Mouse (Mus musculus) forebrain, embryonic 16.5 days (tissue): Measurements from ENCODE around the gene Whrn. TPM values are rescaled to one million over a fixed set of nuclear protein-coding genes. Genes with fewer than 3 reads are reported as not detected.
A peak's percentile ranks its signal among the peaks of the same experiment; 100 is the strongest.

Experiments used
- ATAC-seq: fragments of 200-750 bp; cut with Nextera tagmentation; 2 replicates; pipeline ENCODE4 v1.8.0; 2017; ENCODE audit warnings: mild to moderate bottlenecking, moderate library complexity
- H3K27ac ChIP-seq: fragments of 300-500 bp; sonication (generic); 2 replicates; pipeline ENCODE4 v1.5.1; 2014; ENCODE audit warnings: low read length, control low read depth
- H3K27me3 ChIP-seq: fragments of 300-500 bp; sonication (generic); replicated peaks from 2 replicates; pipeline ENCODE4 v1.6.1; 2014; ENCODE audit warnings: low read length; ENCODE audit not compliant: control insufficient read depth, insufficient read depth
- H3K36me3 ChIP-seq: fragments of 300-500 bp; sonication (generic); 2 replicates; pipeline ENCODE4 v1.6.1; 2014; ENCODE audit not compliant: control insufficient read depth, insufficient read depth
- H3K4me1 ChIP-seq: fragments of 300-500 bp; sonication (generic); replicated peaks from 2 replicates; pipeline ENCODE4 v1.6.1; 2014; ENCODE audit warnings: low read length; ENCODE audit not compliant: control insufficient read depth, insufficient read depth
- H3K4me2 ChIP-seq: fragments of 300-500 bp; sonication (generic); 2 replicates; pipeline ENCODE4 v1.6.1; 2014; ENCODE audit warnings: mild to moderate bottlenecking, low read length, control low read depth
- H3K4me3 ChIP-seq: fragments of 300-500 bp; sonication (generic); replicated peaks from 2 replicates; pipeline ENCODE4 v1.5.1; 2014; ENCODE audit warnings: mild to moderate bottlenecking, low read length, control low read depth
- H3K9ac ChIP-seq: fragments of 300-500 bp; sonication (generic); replicated peaks from 2 replicates; pipeline ENCODE4 v1.6.1; 2014; ENCODE audit warnings: low read depth, low read length, control low read depth
- H3K9me3 ChIP-seq: fragments of 300-500 bp; sonication (generic); 2 replicates; pipeline ENCODE4 v1.6.1; 2016; ENCODE audit warnings: low read length; ENCODE audit not compliant: control insufficient read depth
- WGBS: fragments of 180-500 bp; shearing (Covaris S2); extraction: QIAGEN DNeasy Blood & Tissue Kit; methylation state at CpG from one replicate; pipeline ENCODE4 v1.1.7; 2014; 5-methylcytosine and 5-hydroxymethylcytosine counted together
- polyA plus RNA-seq: library from polyadenylated mRNA; unstranded; fragments of >200 nt; fragmentation: Nextera tagmentation; extraction: Ambion mirVana; gene quantifications from 2 replicates; pipeline ENCODE4 v1.2.1, GENCODE M21; 2015

The Whrn gene
- polyA plus RNA-seq, 1 experiment from 2014 or later: 6.4 TPM

- Histone ChIP-seq H3K9me3 (no peaks in the 10 kb centered on the region), H3K4me2 (no peak overlapping the region), H3K27ac (no peak overlapping the region), H3K4me1 (no peaks in the 10 kb centered on the region), H3K36me3 (no peaks in the 10 kb centered on the region), H3K27me3 (no peaks in the 10 kb centered on the region), H3K4me3 (no peak overlapping the region), H3K9ac (no peak overlapping the region)
- ATAC-seq: no peak
- WGBS: 89% methylated on average over 6 of the region's 6 CpGs
Measured at GRCm38 (mm10) chr4:63466192-63466591, 29.6 kb downstream of the Whrn start.

GRCm38 (mm10) chr4:63460876-63461525, 34.8 kb downstream of the Whrn start:
- no peak overlapping the region for H3K4me3 ChIP-seq
- no peak overlapping the region for H3K27ac ChIP-seq
- H3K36me3 ChIP-seq: no peaks in the 10 kb centered on the region
- no peak overlapping the region for H3K9ac ChIP-seq
- no peaks in the 10 kb centered on the region for H3K9me3 ChIP-seq
- H3K4me1 ChIP-seq: peaks cover 9% of the 10 kb centered on the region
- no peak overlapping the region for H3K4me2 ChIP-seq
- no peak for ATAC-seq
- 76% methylated on average over 7 of the region's 7 CpGs for WGBS
- no peaks in the 10 kb centered on the region for H3K27me3 ChIP-seq

GRCm38 (mm10) chr4:63459141-63459789, 36.5 kb downstream of the Whrn start:
- Histone ChIP-seq H3K36me3 (no peaks in the 10 kb centered on the region), H3K9ac (0 out of 2 replicates have a peak overlapping the region, but pooled peaks have one; percentile 6), H3K27ac (peak overlapping the region; percentile 16), H3K4me2 (peak overlapping the region; percentile 23), H3K9me3 (no peaks in the 10 kb centered on the region), H3K4me3 (no peak overlapping the region), H3K4me1 (peaks cover 9% of the 10 kb centered on the region), H3K27me3 (no peaks in the 10 kb centered on the region)
- peak; percentile 80 for ATAC-seq
- WGBS: 5% methylated on average over 16 of the region's 16 CpGs

- Histone ChIP-seq H3K36me3 (no peaks in the 10 kb centered on the region), H3K27me3 (no peaks in the 10 kb centered on the region), H3K9me3 (no peaks in the 10 kb centered on the region), H3K4me2 (no peak overlapping the region), H3K27ac (no peak overlapping the region), H3K4me3 (no peak overlapping the region), H3K9ac (no peak overlapping the region), H3K4me1 (peaks cover 9% of the 10 kb centered on the region)
- ATAC-seq: no peak
- 55% methylated on average over 5 of the region's 5 CpGs for WGBS
Measured at GRCm38 (mm10) chr4:63456547-63456946, 39.2 kb downstream of the Whrn start.

GRCm38 (mm10) chr4:63453939-63454513, 41.8 kb downstream of the Whrn start:
- Histone ChIP-seq H3K4me3 (no peak overlapping the region), H3K9ac (no peak overlapping the region), H3K4me1 (peaks cover 3% of the 10 kb centered on the region), H3K36me3 (no peaks in the 10 kb centered on the region), H3K27ac (no peak overlapping the region), H3K4me2 (no peak overlapping the region), H3K27me3 (no peaks in the 10 kb centered on the region), H3K9me3 (no peaks in the 10 kb centered on the region)
- 86% methylated on average over 6 of the region's 6 CpGs for WGBS
- ATAC-seq: no peak

- 31% methylated on average over 3 of the region's 3 CpGs for WGBS
- Histone ChIP-seq H3K4me1 (no peaks in the 10 kb centered on the region), H3K9ac (no peak overlapping the region), H3K9me3 (no peaks in the 10 kb centered on the region), H3K27ac (no peak overlapping the region), H3K4me3 (no peak overlapping the region), H3K4me2 (no peak overlapping the region), H3K27me3 (no peaks in the 10 kb centered on the region), H3K36me3 (no peaks in the 10 kb centered on the region)
- peak; percentile 43; the same call in 1 of the 2 replicates for ATAC-seq
Measured at GRCm38 (mm10) chr4:63452555-63452954, 43.2 kb downstream of the Whrn start.

GRCm38 (mm10) chr4:63450551-63450950, 45.2 kb downstream of the Whrn start:
- ATAC-seq: peak; percentile 21; the same call in 1 of the 2 replicates
- Histone ChIP-seq H3K4me3 (no peak overlapping the region), H3K9ac (no peak overlapping the region), H3K4me2 (no peak overlapping the region), H3K36me3 (no peaks in the 10 kb centered on the region), H3K4me1 (no peaks in the 10 kb centered on the region), H3K27ac (no peak overlapping the region), H3K27me3 (no peaks in the 10 kb centered on the region), H3K9me3 (no peaks in the 10 kb centered on the region)
- 63% methylated on average over 5 of the region's 5 CpGs for WGBS

GRCm38 (mm10) chr4:63444362-63445066, 51.3 kb downstream of the Whrn start:
- Histone ChIP-seq H3K4me1 (peaks cover 4% of the 10 kb centered on the region; the same call in 1 of the 2 replicates), H3K4me2 (no peak overlapping the region), H3K36me3 (no peaks in the 10 kb centered on the region), H3K4me3 (no peak overlapping the region), H3K9me3 (no peaks in the 10 kb centered on the region), H3K27ac (no peak overlapping the region), H3K9ac (no peak overlapping the region), H3K27me3 (no peaks in the 10 kb centered on the region)
- ATAC-seq: peak; percentile 71
- 61% methylated on average over 10 of the region's 10 CpGs for WGBS

GRCm38 (mm10) chr4:63443101-63443500, 52.7 kb downstream of the Whrn start:
- no peak overlapping the region for H3K4me2 ChIP-seq
- H3K4me3 ChIP-seq: no peak overlapping the region
- H3K4me1 ChIP-seq: peaks cover 4% of the 10 kb centered on the region; the same call in 1 of the 2 replicates
- H3K9ac ChIP-seq: no peak overlapping the region
- no peaks in the 10 kb centered on the region for H3K9me3 ChIP-seq
- 90% methylated on average over 2 of the region's 2 CpGs for WGBS
- H3K36me3 ChIP-seq: no peaks in the 10 kb centered on the region
- ATAC-seq: no peak
- H3K27me3 ChIP-seq: no peaks in the 10 kb centered on the region
- no peak overlapping the region for H3K27ac ChIP-seq
